Mouse (Mus musculus) hindbrain, embryonic 16.5 days (tissue): ENCODE data around the gene Tifa. TPM values are rescaled to one million over a fixed set of nuclear protein-coding genes. Genes with fewer than 3 reads are reported as not detected.

Experiments used
- ATAC-seq: fragments of 200-750 bp; cut with Nextera tagmentation; 2 replicates; pipeline ENCODE4 v1.8.0; 2017; ENCODE audit warnings: moderate TSS enrichment, moderate library complexity
- H3K27ac ChIP-seq: fragments of 300-500 bp; sonication (generic); 2 replicates; pipeline ENCODE4 v1.5.1; 2014; ENCODE audit warnings: low read depth, mild to moderate bottlenecking, control low read depth, low read length, moderate library complexity
- H3K27me3 ChIP-seq: fragments of 300-500 bp; sonication (generic); replicated peaks from 2 replicates; pipeline ENCODE4 v1.6.1; 2014; ENCODE audit warnings: low read length; ENCODE audit not compliant: control insufficient read depth, insufficient read depth
- H3K36me3 ChIP-seq: fragments of 300-500 bp; sonication (generic); 2 replicates; pipeline ENCODE4 v1.6.1; 2014; ENCODE audit warnings: mild to moderate bottlenecking, low read length, moderate library complexity, mixed read lengths; ENCODE audit not compliant: control insufficient read depth, insufficient read depth
- H3K4me1 ChIP-seq: fragments of 300-500 bp; sonication (generic); 2 replicates; pipeline ENCODE4 v1.6.1; 2014; ENCODE audit warnings: low read depth, low read length; ENCODE audit not compliant: control insufficient read depth, insufficient read depth
- H3K4me2 ChIP-seq: fragments of 300-500 bp; sonication (generic); 2 replicates; pipeline ENCODE4 v1.6.1; 2014; ENCODE audit warnings: mild to moderate bottlenecking, low read length, control low read depth, moderate library complexity
- H3K4me3 ChIP-seq: fragments of 300-500 bp; sonication (generic); 2 replicates; pipeline ENCODE4 v1.5.1; 2014; ENCODE audit warnings: mild to moderate bottlenecking, low read length, control low read depth, moderate library complexity
- H3K9ac ChIP-seq: fragments of 300-500 bp; sonication (generic); 2 replicates; pipeline ENCODE4 v1.6.1; 2014; ENCODE audit warnings: low read depth, mild to moderate bottlenecking, control low read depth, low read length, moderate library complexity
- H3K9me3 ChIP-seq: fragments of 300-500 bp; sonication (generic); 2 replicates; pipeline ENCODE4 v1.6.1; 2014; ENCODE audit warnings: mild to moderate bottlenecking, low read length, moderate library complexity; ENCODE audit not compliant: control insufficient read depth
- WGBS: fragments of 180-500 bp; shearing (Covaris S2); extraction: QIAGEN DNeasy Blood & Tissue Kit; methylation state at CpG from one replicate; pipeline ENCODE4 v1.1.7; 2014; 5-methylcytosine and 5-hydroxymethylcytosine counted together
- polyA plus RNA-seq: library from polyadenylated mRNA; unstranded; fragments of >200 nt; fragmentation: Nextera tagmentation; extraction: Ambion mirVana; gene quantifications from 2 replicates; pipeline ENCODE4 v1.2.1, GENCODE M21; 2015

Tifa gene
- polyA plus RNA-seq, 1 experiment from 2014 or later: 2.8 TPM

DNA sequence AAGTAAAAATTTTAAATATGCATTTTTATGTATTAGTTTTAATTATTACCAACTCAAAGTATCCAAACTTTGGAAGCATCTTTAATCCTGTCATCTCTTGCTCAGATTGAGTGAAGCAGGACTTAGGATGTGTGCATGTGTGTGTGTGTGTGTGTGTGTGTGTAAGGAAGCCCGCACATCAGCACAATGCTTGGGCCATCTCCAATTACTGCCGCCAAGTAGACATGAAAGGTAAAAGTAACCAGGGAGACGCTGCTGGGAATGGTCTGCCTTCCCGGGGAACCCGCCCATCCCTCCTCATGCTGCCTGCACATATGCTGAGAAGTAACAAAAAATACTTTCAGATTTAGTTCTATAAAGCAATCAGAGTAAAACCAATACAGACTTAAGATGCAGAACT lies 18.2 kb downstream of the Tifa start:
- WGBS: 28% methylated on average over 5 of the region's 5 CpGs
- Histone ChIP-seq H3K4me1 (no peaks in the 10 kb centered on the region), H3K27me3 (no peaks in the 10 kb centered on the region), H3K36me3 (peaks cover 22% of the 10 kb centered on the region), H3K27ac (no peak overlapping the region), H3K4me2 (no peak overlapping the region), H3K4me3 (no peak overlapping the region), H3K9me3 (no peaks in the 10 kb centered on the region), H3K9ac (no peak overlapping the region)
- ATAC-seq: no peak

GRCm38 (mm10) chr3:127809103-127809502 lies 19.5 kb downstream of the Tifa start:
- no peaks in the 10 kb centered on the region for H3K9me3 ChIP-seq
- no peak overlapping the region for H3K27ac ChIP-seq
- ATAC-seq: no peak
- no peak overlapping the region for H3K4me3 ChIP-seq
- 90% methylated on average over 7 of the region's 7 CpGs for WGBS
- H3K4me1 ChIP-seq: no peaks in the 10 kb centered on the region
- H3K9ac ChIP-seq: no peak overlapping the region
- no peak overlapping the region for H3K4me2 ChIP-seq
- peaks cover 24% of the 10 kb centered on the region for H3K36me3 ChIP-seq
- no peaks in the 10 kb centered on the region for H3K27me3 ChIP-seq

DNA sequence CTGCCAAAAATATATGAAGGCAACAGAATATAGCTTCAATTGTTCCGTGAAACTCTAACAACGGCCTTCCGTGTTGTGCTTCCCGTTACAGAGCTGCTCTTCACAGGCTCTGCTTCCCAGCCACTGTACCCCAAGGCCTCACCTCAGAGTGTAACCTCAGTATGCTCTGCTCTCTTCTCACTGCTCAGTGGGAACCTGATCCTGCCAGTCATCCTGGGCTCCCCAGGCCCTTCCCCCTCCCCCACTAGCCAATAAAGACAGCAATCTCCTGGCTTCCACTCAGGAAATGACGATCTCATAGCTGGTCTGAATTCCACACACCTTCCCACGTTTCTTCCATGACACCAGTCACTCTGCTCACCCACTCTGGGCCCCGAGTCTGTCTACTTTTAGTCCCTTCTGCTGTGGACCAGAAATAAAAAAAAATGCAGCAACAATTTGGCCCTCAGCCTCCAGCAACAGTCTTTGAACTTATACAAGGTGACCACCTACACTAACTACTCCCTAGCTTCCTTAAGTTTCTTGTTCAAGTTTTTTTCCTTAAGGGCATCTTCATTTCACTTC lies 27.6 kb downstream of the Tifa start:
- Histone ChIP-seq H3K36me3 (peaks cover 16% of the 10 kb centered on the region), H3K4me2 (no peak overlapping the region), H3K4me3 (no peak overlapping the region), H3K9ac (no peak overlapping the region), H3K9me3 (no peaks in the 10 kb centered on the region), H3K27ac (no peak overlapping the region), H3K4me1 (no peaks in the 10 kb centered on the region), H3K27me3 (no peaks in the 10 kb centered on the region)
- ATAC-seq: no peak
- 82% methylated on average over 7 of the region's 7 CpGs for WGBS

DNA sequence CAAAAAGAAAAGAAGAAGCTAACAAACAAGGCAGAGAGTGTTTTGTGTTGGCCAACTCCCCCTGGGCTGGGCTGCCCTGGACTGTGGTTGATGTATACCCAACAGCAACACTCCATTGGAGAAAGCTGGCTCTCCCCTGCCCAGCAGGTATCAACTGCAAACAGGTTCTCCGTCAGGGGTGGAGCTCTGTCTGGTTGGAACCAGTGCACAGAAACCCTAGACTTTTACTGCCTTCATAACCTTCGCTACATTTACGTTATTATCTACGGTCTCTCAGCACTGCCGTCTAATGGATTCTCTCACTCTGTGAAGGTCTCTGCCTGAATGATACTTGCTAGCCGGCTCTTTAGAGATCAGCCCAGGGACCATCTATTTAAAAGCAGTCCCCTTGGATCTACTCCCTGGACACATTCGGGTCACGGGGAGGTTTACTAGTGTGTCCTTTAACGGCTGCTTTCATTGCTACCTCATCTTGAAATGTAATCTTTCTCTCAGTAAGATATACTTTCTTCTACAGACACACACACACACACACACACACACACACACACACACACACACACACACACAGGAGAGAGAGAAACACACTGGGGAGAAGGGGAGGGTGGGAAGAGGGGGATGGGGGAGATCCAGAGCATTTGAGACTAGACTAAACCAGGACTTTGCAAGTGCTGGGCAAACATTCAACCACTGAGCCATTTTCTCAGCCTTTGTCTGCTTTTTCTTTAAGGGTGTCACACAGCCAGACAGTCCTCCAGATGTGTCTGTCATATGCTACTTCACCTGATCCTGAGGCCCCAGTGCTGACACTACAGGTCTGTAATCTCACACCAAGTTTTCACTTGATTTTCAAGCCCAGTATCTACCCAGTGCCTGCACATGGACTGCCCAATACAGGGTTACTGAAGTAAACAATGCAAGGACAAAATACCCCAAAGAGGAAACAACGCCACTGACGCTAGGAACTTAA lies 29.4 kb downstream of the Tifa start:
- no peaks in the 10 kb centered on the region for H3K9me3 ChIP-seq
- peaks cover 12% of the 10 kb centered on the region for H3K36me3 ChIP-seq
- no peak overlapping the region for H3K27ac ChIP-seq
- H3K4me2 ChIP-seq: no peak overlapping the region
- no peak overlapping the region for H3K4me3 ChIP-seq
- no peaks in the 10 kb centered on the region for H3K4me1 ChIP-seq
- H3K9ac ChIP-seq: no peak overlapping the region
- 84% methylated on average over 11 of the region's 11 CpGs for WGBS
- no peaks in the 10 kb centered on the region for H3K27me3 ChIP-seq
- no peak for ATAC-seq

DNA sequence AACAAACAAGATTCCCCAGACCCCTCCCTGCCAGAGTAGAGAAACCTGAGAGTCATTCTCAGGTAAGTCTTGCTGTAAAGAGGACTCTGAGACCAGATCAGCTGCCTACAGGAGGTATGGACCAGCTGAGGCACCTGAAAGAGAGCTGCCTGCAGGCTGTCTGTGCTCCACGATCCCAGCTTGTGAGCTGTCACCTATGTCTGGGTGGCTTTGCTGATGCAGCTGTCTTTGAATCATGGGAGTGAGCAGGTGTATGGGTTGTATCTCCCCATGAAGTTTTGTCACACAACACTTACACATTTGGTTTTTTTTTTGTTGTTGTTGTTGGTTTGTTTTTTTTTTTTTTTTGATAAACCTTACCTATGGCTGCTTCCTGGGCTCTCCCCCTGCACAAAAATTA lies 30.8 kb downstream of the Tifa start:
- no peak for ATAC-seq

DNA sequence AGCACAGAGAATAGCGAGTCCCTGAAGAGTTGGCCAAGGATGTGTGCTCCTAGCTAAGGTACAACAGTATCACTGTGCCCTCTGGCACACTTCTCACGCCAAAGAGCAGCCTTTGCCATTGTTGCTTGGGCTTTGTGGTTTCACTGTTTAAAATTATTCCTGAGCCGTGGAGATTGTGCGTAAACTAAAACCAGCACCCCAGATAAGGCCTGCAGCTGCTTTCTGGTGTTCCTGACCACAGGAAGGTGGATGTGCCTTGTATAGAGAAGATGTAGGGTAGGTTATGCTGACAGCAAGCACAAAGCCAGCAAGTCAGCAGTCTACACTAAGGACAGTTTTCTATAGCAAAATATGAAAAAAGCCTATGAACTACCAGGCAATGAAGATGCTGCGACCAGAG lies 31.6 kb downstream of the Tifa start:
- H3K9me3 ChIP-seq: no peaks in the 10 kb centered on the region
- H3K27ac ChIP-seq: no peak overlapping the region
- no peaks in the 10 kb centered on the region for H3K27me3 ChIP-seq
- ATAC-seq: no peak
- peaks cover 10% of the 10 kb centered on the region for H3K36me3 ChIP-seq
- 88% methylated on average over 5 of the region's 5 CpGs for WGBS
- H3K4me1 ChIP-seq: no peaks in the 10 kb centered on the region
- H3K9ac ChIP-seq: no peak overlapping the region
- no peak overlapping the region for H3K4me2 ChIP-seq
- no peak overlapping the region for H3K4me3 ChIP-seq

More for the DNA sequence above, 30.8 kb downstream of the Tifa start:
- no peak overlapping the region for H3K9ac ChIP-seq
- 81% methylated on average over 1 of the region's 1 CpGs for WGBS
- H3K4me1 ChIP-seq: no peaks in the 10 kb centered on the region
- no peaks in the 10 kb centered on the region for H3K27me3 ChIP-seq
- no peak overlapping the region for H3K4me3 ChIP-seq
- no peak overlapping the region for H3K27ac ChIP-seq
- no peaks in the 10 kb centered on the region for H3K9me3 ChIP-seq
- no peak overlapping the region for H3K4me2 ChIP-seq
- H3K36me3 ChIP-seq: peaks cover 10% of the 10 kb centered on the region

- no peaks in the 10 kb centered on the region for H3K27me3 ChIP-seq
These were observed 34.6 kb downstream of the Tifa start for GRCm38 (mm10) chr3:127823886-127824863.

DNA sequence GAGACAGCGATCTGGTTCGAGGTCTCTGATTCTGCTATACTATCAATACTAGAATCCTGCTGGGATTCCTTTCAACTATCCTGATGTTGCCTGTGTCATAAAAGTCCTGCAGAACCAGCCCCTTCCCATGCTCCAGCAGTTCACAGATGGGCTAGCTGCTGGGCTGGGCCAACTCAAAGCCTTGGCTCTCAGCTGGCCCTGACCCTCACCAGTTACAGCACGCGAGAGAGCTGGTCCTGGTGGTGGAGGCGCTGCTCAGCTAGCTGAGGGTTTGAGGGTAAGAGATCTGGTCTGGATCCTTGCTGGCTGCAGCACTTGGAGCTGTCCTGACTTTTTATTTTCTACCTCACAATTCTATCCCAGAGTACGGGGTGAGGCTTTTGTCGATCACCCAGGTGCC lies 36.9 kb downstream of the Tifa start:
- Histone ChIP-seq H3K4me2 (no peak overlapping the region), H3K4me3 (no peak overlapping the region), H3K9ac (no peak overlapping the region), H3K27me3 (no peaks in the 10 kb centered on the region), H3K9me3 (no peaks in the 10 kb centered on the region), H3K27ac (no peak overlapping the region), H3K36me3 (no peaks in the 10 kb centered on the region; the same call in 1 of the 2 replicates), H3K4me1 (peaks cover 6% of the 10 kb centered on the region; the same call in 1 of the 2 replicates)
- ATAC-seq: 0 out of 2 replicates have a peak, but pooled peaks have one; percentile 31
- WGBS: 80% methylated on average over 7 of the region's 7 CpGs

More at GRCm38 (mm10) chr3:127823886-127824863, 34.6 kb downstream of the Tifa start:
- Histone ChIP-seq H3K9ac (no peak overlapping the region), H3K4me3 (no peak overlapping the region), H3K4me2 (no peak overlapping the region), H3K36me3 (peaks cover 5% of the 10 kb centered on the region), H3K27ac (no peak overlapping the region), H3K4me1 (peaks cover 6% of the 10 kb centered on the region; the same call in 1 of the 2 replicates), H3K9me3 (no peaks in the 10 kb centered on the region)
- no peak for ATAC-seq
- 83% methylated on average over 17 of the region's 17 CpGs for WGBS
